Mouse (Mus musculus) layer of hippocampus, adult 9-11 months (tissue): ENCODE results near the gene Trim30b.
"Not testable (repeated sequence)": the region's sequence is repeated elsewhere in the genome, so short reads cannot be mapped to it uniquely, and the experiment has no call there.

Experiments used
- DNase-seq: peaks from one replicate; pipeline ENCODE4 v3.0.0; 2022

Trim30b gene

GRCm38 (mm10) chr7:104369736-104370414 lies at the start of gene Trim30b:
Trim30b (minus strand) TSS chr7:104369884.
- DNase-seq = peak; percentile 14

DNA sequence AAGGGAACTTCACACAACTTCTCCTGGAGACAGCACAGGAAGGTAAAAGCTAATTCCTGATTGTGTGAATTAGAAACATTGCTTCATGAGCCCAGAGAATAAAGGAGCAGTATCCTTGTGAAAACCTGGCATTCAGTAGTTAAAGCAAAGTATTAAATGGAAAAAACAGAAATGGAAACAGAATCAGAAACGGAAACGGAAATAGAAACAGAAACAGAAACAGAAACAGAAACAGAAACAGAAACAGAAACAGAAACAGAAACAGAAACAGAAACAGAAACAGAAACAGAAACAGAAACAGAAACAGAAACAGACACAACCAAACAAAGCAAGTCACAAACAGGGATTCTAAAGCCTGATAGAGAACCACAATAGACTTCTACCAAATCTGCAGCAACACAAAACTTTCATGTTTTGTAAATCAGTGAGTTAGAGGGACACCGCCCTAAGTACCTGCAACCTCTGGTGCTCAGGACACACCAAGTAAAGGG lies 34.8 kb upstream of the Trim30b start:
- no peak for DNase-seq

GRCm38 (mm10) chr7:104401140-104401539 lies 31.5 kb upstream of the Trim30b start:
- no peak for DNase-seq

GRCm38 (mm10) chr7:104400698-104401097 lies 31.0 kb upstream of the Trim30b start, which contains the start of gene Trim30c:
Trim30c (minus strand) TSS chr7:104400837.
- DNase-seq = no peak

GRCm38 (mm10) chr7:104398492-104398891 lies 28.8 kb upstream of the Trim30b start:
- DNase-seq = no peak

DNA sequence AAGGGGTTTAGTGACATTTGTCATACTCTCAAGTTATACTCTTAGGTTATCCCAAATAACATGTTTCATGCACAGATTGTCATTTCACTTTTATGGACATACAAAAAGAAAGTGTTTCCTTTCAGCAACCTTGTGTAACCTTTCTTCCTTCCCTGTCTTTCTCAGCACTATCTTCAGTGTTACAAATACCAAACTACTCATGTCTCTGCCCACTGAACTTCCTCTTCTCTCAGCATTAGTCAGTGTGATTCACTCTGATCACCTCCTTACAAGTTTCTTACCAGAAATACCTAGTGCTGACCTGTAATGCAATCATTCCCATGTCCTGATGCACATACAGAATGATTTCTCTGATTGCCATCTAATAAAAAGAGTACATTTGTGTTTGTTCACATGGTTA lies 3.3 kb downstream of the Trim30b start:
- no peak for DNase-seq

DNA sequence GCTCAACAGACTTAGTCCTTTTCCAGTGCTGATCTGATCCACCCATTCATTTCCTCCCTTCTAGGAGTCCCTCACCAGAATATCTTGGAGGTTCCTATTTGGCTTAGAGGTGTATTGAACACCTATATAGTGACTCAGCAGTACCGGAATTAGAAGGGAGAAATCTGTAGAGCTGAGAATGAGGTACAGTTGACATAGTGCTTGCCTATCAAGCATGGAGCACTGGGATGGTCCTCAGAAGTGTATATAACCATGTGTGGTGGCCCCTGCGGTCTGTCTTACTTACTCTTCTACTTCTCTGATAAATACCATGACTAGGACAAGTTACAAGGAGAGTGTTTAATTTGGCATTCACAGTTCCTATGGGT lies 16.1 kb downstream of the Trim30b start:
- DNase-seq = no peak

- DNase-seq = peak; percentile 74
Observed at GRCm38 (mm10) chr7:104352717-104353599, 16.7 kb downstream of the Trim30b start, which contains the start of gene Trim12c. Trim12c (minus strand) TSS chr7:104353362.

DNA sequence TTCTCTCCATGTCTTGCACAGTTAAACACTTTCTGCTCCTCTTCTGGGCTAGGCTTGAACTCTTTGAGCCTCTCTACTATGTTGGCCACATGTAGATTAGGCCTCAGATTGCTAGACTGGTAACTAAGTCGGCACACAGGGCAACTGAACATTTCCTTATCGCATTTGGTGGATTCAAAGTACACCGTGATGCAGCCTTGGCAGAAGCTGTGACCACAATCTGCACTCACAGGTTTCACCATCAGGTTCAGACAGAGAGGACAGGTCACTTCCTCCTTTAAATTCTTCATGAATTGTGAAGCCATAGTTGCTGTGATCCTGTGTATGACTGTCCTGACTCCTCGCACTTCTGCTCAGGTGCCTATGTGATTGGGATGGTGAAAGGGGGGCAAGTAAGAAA lies 21.6 kb downstream of the Trim30b start:
- not testable (repeated sequence) for DNase-seq

- DNase-seq = not testable (repeated sequence)
Observed at GRCm38 (mm10) chr7:104340744-104341143, 28.9 kb downstream of the Trim30b start.

DNA sequence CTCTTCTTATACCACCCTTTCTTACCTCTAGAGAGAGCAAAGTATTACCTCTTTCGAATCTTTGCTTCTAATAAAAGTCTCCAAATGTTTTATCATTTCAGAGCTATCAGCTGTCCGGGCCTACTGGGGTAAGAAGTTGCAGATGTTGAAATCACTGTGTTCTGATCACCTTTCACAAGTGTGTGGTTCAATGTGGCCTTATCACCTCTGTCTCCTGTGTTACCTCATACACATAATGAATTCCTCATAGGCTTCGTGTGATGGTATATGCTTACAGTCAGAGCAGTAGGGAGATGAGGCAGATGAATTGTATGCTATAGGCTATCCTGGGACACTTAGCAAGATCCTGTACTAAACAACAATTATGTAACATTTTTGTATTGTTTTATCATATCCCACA lies 34.1 kb downstream of the Trim30b start:
- not testable (repeated sequence) for DNase-seq

DNA sequence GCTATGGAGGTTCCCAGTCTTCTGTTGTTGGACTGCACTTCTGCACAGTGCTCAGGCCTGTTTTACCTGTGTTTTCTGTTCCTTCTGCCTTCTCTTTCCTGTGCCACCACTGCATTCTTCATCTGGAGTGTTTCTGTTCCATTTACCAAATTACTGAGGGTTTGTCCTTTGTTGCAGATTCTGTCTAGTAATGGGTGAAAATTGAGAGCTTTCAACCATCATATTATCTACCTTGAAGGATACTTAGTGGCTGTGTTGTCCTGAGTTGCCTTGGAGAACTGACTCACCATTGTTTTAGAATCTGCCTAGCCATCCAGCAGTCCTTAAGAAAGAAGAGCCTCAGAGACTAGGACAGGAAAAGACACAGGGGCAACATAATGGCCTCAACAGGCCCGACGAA lies 40.5 kb downstream of the Trim30b start, which contains the start of gene Trim34b:
Gene Trim34b (plus strand): TSS at position 301 of the 400 bp plus-strand sequence.
- not testable (repeated sequence) for DNase-seq

GRCm38 (mm10) chr7:104322028-104322427 lies 47.7 kb downstream of the Trim30b start:
- no peak for DNase-seq

DNA sequence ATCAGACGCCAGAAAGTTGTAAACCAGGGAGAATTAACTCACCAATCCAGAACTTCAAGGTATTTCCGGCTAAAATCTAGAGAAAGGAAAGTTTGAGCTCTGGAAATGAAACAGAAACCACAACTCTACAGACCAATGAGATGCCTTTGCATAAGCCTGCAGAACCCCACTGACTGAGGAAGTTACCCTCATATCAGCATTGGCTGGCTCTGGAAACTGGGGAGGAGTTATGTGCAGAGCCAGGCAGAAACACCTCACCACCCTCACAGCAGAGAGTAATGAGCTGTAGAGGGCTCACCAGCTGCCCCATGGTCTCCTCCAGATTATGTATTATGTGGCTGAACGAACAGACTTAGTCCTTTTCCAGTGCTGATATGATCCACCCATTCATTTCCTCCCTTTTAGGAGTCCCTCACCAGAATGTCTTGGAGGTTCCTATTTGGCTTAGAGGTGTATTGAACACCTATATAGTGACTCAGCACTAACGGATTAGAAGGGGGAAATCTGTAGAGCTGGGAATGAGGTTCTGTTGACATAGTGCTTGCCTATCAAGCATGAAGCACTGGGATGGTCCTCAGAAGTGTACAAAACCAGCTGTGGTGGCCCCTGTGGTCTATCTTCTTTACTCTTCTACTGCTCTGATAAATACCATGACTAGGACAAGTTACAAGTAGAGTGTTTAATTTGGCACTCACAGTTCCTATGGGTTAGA lies 54.2 kb downstream of the Trim30b start, which contains the start of gene Trim12a:
Gene Trim12a (minus strand): TSS at position 98 of the 712 bp plus-strand sequence.
- not testable (repeated sequence) for DNase-seq

- no peak for DNase-seq
Observed at GRCm38 (mm10) chr7:104314796-104315353, 54.8 kb downstream of the Trim30b start.
